Mouse (Mus musculus) adrenal gland, postnatal 25 days (tissue): ENCODE results near the gene Psenen. TPM values are rescaled to one million over a fixed set of nuclear protein-coding genes. Genes with fewer than 3 reads are reported as not detected.

Experiments
- DNase-seq: peaks from one replicate; pipeline ENCODE4 v3.0.0; 2021; ENCODE audit warnings: mixed read lengths
- total RNA-seq: library from RNA; stranded (reverse); gene quantifications from 2 replicates; pipeline ENCODE4 v1.2.3, GENCODE M21; 2021

Psenen gene
- total RNA-seq, 1 experiment from 2014 or later: 160 TPM

DNA sequence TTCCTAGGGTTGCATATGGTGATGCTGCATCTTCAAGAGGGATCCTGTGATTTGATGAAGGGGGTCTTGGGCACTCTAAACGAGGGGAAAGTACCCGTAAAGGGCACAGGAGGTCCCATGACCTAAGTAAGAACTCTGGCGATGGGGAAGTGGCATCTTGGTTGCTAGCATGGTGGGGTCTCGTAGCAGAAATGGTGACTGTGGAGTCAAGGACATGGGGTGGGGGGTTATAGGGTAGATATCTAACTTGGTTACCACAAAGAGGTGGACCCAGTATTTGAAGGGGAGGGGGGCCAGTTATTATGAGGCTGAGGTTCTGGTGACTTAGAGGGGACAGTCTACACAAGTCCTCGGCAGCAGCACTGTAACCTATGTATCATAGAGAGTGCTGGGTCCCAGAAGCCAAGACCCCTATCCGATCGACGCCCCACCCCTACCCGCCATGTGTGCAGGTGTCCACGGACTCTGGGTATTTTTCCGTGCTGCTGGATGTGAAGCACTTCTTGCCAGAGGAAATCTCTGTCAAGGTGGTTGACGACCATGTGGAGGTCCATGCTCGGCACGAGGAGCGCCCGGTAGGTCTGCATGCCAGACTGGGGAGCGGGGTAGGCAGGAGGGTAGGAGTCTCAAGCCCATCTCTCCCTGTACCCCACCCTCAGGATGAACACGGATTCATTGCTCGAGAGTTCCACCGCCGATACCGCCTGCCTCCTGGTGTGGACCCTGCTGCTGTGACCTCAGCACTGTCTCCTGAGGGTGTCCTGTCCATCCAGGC lies 9.4 kb downstream of the Psenen start:
- DNase-seq: no peak

GRCm38 (mm10) chr7:30553021-30553589 lies 10.3 kb downstream of the Psenen start:
- DNase-seq: peak; percentile 77

DNA sequence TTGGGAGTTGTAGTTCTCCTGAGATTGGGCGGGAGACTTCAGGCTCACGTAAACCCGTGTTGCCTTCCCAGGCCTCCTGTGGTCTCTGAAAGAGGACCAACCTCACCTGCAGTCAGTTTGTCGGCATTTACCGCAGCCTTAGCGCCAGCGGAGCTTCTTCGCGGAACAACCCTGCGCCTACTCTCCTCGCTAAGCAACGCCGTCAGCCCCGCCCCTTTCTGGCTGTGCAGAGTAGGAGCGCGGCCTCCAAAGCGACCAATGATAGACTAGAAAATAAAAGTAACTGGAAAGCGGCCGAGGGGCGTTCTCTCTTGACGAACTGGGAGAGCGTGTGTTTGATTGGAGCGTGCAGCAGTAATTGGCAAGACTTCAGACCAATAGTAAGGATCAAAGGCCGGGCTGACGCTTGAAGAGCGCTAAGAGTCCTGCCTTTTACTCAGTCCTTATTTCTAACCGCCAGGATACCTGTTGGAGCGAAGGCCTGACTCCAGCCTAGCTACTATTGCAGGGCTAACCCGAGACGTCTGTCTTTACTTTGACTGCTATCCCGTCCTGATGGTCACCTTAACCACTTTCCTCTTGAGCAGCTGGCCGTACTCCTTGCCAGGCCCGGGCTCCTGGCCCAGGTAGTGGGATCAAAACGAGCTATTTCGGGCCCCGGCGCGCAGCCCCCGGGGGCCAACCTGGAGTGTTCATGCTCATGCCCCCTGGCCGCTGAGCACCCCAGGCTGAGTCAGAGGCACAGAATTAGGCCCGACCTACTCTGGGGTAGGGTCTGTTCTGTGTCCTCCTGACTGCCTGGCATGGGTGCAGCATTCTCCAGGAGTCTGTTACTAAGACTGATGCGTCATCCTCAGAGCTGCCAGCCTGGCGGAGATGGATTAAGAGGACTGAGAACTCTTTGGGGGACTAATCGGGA lies 11.1 kb downstream of the Psenen start, which contains the start of the genes Hspb6 and Proser3:
Hspb6 (plus strand) TSS at position 77 of the 919 bp plus-strand sequence.
Proser3 (minus strand) TSS at position 198 of the 919 bp plus-strand sequence.
- peak; percentile 93 for DNase-seq

DNA sequence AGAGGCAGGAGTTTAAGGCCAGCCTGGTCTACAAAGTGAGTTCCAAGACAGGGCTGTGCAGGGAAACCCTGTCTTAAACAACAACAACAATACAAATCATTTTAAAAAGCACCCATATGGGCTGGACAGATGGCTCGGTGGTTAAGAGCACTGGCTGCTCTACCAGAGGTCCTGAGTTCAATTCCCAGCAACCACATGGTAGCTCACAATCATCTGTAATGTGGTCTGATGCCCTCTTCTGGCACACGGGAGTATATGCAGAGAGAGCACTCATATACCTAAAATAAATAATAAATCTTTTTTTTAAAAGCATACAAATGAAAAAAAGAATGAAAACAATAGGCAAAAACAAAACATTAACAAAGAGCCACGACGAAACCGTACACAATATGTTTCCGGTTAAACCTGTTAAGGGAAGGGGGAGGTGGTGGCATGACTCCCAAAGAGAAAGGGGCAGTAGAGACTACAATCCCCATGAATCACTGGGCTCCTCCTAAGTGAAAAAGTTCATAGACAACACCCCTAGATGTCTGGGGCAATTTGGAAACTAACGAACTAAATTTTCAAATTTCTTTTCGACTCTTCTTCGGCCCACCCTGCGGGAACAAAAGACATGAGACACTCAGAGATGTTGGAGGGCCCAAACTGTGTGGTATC lies 11.9 kb downstream of the Psenen start:
- no peak for DNase-seq

DNA sequence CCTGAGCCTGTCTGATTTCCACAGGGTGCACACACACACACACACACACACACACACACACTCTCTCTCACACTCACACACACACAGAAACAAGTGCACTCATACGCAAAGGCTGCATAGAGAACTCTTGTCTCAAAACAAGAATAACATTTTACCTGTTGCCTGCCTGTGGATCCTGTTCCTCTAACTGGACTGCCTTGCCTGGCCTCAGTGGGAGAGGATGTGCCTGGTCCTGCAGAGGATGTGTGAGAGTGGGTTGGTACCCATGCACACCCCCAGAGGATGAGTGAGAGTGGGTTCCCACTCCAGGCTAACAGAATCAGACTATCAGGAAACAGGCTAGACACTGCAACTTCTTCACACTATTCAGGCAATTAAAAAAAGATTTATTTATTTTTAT lies 12.8 kb downstream of the Psenen start:
- DNase-seq: no peak

- DNase-seq: no peak
Measured at GRCm38 (mm10) chr7:30549880-30550279, 13.5 kb downstream of the Psenen start.

- DNase-seq: no peak
Measured at GRCm38 (mm10) chr7:30544327-30544726, 19.1 kb downstream of the Psenen start.

DNA sequence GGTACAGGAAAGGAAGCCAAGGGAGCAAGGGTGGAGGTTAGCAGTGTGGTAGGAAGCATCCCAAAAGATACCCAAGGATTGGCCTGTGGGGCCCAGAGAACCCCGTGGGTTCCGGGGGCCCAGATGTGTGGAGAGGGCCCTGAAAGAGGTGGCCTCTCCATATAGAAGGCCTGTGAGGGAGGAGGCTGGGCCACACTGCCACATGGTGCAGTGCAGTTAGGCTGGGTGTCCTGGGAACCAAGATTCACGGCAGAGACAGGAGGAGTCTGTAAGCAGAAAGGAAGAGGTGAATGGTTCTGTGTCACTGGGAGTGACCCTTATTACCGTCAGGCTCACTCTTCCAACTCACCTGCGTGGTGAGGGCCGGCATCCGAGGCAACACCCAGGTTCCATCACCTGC lies 22.9 kb downstream of the Psenen start:
- DNase-seq: no peak

DNA sequence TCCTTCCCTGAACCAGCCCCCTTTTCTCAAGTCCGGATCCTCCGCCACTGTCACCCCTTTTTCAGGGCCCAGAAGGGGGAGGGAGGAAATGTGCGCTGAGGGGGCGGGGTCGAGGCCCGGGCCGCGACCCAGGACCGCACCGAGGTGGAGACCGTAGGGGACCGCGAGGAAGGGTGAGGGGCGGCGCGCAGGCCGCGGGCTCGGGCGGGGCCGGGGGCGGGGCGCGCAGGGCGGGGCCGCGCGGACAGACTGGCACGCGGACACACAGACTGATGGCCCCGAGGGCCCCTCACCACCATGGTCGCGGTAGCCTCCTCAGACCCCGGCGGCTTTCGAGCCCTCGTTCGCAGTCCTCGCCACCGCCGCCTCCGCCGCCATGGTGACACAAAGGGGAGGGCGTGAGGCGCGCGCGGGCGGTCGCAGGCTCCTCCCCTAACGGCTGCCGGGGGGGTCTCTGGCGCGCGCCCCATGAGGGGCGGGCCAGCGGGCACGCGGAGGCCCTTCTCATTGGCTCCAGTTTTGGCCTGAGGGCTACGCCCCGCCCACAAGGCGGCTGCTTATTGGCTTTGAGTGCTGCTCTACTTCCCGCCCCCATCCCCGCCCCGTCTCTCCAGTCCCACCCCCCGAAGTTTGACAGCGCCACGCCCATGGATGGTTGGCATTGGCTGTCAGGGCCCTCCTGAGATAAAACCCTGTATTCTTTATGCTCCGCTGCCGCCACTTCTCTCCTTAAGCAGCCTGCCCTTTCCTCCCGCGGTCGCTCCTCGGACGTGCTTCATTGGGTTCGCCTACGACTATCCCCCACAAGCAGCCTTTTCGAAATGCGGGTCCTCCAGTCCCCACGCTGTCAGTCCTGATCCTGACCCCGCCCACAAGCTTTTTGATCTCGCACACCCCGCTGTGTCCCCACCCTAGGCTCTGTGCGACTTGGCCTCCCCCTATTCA lies 28.5 kb downstream of the Psenen start, which contains the start of gene Arhgap33:
Arhgap33 (minus strand) TSS at position 428 of the 945 bp plus-strand sequence.
- DNase-seq: peak; percentile 96

GRCm38 (mm10) chr7:30533941-30534632 lies 29.3 kb downstream of the Psenen start:
- no peak for DNase-seq

DNA sequence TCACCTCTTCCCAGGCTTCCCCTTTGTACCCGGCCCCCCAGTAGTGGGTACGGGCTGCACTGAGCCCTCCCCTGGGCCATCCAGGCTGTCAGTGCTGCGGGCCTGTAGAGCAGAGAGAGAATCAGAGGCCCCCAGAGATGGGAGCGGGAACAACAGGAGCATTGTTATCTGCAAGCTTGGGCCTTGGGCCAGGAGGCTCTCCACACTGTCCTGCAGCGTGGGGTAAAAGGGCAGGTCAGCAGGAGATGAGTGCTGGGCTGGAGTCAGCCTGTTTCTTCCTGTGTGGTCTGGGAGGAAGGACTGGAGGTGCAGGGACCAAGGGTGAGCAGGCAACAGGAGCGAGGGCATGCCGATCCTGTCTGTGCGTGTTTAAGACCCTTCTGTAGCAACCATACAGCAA lies 30.5 kb downstream of the Psenen start:
- DNase-seq: no peak

DNA sequence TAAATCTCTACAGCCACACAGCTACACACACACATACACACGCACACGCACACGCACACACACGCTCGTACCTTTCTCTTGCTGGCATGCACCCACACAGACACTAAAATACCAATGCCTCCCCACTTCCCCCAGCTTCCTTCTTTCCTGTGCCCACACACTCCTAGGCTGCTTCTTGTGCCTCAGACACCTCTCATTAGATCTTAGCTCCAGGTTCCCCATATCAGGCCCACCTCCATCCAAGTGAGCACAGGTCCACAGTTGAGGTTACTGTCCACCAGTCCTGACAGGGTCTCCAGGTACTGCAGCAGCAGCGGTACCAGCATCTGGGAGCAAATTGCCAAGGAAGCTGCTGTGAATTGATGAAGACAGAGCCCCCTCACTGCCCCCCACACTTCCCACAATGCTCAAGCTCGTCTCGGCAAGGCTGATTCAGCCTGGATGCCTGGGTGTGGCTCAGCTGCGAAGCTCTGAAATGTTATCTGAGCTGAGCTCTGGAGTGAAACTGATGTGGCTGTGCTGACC lies 32.1 kb downstream of the Psenen start:
- no peak for DNase-seq

DNA sequence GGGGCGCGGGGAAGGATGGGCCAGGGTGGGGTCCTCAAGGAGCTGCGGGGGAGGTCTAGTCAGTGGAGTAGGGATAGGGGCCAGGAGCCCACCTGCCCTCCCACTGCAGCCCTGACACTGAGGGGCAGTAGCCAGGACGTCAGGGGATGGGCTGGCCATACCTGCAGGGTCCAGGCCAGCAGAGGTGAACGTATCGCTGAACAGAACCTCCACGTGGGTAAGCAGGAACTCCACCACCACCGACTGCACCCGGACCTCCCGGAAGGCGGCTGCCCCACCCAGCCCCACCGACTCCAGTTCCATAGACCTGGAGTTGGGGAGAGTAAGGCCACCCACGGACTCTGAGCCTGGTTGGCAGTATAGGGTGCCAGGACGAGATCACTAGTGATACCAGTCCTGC lies 36.4 kb downstream of the Psenen start:
- no peak for DNase-seq

DNA sequence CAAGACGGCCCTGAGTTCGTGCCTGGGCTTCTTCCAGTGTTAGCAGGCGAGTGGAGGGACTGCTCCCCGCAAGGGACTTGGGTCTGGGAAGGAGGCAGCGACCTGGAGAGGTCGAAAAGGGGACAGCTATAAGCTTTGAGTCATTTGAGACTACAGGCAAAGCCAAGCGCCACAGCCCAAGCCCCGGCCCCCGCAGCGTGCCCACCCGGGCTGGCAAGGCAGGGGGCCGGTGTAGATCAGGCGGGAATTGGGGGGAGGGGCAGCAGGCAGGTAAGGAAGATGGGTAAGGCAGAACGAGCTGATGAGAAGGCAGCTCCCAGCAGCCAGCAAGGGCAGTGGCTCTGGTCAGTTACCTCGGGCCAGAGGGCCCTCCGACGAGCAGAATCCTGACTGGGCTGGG lies 37.0 kb downstream of the Psenen start:
- DNase-seq: no peak

- DNase-seq: no peak
Measured at GRCm38 (mm10) chr7:30525954-30526353, 37.5 kb downstream of the Psenen start.

GRCm38 (mm10) chr7:30524487-30524886 lies 38.9 kb downstream of the Psenen start:
- DNase-seq: no peak

DNA sequence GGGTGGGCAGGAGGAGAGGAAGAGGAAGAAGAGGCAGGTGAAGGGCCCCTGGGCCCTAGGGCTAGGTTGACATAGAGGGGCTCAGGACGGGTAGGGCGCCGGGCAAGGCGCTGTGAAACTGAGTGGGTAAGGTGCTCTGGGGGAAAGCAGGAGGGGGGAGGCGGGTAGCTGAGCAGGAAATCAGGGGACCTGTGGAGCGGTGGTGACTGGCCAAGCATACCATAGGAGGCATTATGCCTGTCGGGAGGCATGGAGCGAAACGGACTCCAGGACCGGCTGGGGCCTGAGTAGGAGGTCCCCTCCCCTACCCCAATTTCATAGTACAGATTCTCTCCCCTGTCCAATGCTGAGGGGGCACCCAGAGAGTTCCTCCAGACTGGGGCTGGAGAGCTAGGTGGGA lies 40.6 kb downstream of the Psenen start:
- DNase-seq: no peak

DNA sequence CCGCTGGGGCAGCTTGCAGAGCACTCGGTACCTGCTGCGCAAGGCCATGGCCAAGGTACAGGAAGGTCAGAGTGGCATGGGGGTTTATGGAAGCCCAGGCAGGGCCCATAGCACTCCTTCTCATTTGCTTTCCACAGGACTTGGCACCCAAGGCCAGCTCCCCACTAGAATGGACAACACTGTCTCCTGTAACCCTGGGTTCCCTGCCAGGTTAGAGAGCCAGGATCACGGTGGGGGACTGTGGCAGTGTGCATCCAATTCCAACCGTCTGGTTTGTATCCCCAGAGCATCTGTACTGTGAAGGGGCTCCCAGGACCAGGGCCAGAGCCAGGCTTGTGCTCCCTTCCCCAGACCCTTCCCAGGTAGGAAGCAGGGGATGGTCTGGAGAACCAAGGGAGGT lies 42.6 kb downstream of the Psenen start:
- DNase-seq: no peak

- no peak for DNase-seq
Measured at GRCm38 (mm10) chr7:30520396-30520795, 43.0 kb downstream of the Psenen start.

DNA sequence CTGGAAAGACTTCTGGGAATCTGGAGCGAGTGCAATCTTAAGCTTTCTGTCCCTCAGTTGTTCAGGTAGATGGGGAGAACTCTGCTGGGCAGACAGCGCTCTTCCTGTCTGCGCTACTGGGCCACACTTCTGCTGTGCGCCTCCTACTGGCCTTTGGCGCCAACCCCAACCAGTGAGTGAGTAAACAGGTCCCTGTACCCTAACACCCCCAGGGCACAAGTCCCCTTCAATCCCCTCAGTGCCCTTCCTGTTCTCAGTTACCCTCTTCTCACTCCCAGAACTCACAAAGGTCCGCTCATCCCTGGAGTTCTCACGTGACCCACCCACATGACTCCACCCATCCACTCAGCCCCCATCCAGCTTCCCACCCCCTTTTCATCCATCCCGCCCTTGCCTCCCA lies 45.1 kb downstream of the Psenen start:
- DNase-seq: no peak
